In the genomic region with DNA sequence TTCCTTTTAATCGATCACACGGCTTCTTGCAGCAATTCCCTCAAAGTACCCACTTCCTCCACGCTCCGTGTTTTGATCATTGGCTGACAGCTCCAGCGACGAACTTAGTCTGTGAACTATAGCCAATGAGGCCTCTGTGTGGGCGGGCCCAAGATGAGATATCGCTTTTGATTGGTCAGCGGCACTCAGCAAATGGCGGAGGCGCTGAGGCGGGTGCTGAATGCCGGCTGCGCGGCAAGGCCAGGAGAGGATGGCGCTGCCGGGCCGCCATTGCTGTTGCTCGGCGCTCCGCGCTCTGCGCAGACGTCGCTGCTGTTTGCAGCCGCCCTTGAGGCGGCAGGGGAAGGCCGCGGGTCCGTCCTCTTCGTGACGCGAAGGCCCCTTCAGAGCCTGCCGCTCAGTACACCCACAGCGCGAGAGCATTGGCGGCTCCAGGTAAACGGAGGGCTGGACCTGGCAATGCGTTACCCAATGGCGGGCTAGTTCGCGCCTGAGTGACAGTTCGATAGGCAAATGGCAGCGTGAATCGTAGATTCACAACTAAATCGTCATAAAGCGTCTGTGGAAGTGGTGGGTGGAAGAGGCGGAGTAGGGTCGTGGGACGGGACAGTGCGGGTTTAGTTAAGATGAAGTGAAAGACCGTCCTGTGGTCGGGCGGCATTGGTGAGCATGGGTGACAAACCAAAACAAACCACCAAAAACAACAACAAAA, we compare ENCODE assay signal across 8 mouse cellular contexts. TPM values are rescaled to one million over a fixed set of nuclear protein-coding genes. Genes with fewer than 3 reads are reported as not detected.
DNase-seq lines count a peak whose midpoint lies in the region; ATAC-seq lines count a peak whose summit lies in the region.

A gene (plus strand): TSS at position 186 of the 712 bp plus-strand sequence.

- H3K9me3 ChIP-seq in intestine, embryonic 14.5 days (ENCODE audit: control insufficient read depth, low read length), result no peaks in the 10 kb centered on the region

- H3K27ac ChIP-seq in intestine, embryonic 14.5 days (ENCODE audit: low read depth), result peak within 1 kb of the TSS; percentile 85

- intact Hi-C loops in left cerebral cortex, postnatal 14 days (cut with DNase I), result loop anchor here (2.0 kb wide), 1 partner anchor 19 kb away; a partner anchor contains a TSS

- H3K36me3 ChIP-seq in intestine, embryonic 14.5 days (ENCODE audit: control insufficient read depth, insufficient read depth, low read length), result no peaks in the 10 kb centered on the region

- peak within 1 kb of the TSS; percentile 71 for H3K4me2 ChIP-seq in intestine, embryonic 14.5 days (ENCODE audit: low read length)

- ATAC-seq in intestine, embryonic 14.5 days (replicated peaks; ENCODE audit: low FRiP score, low TSS enrichment, low read depth), result peak; percentile 99

- H3K9ac ChIP-seq in intestine, embryonic 14.5 days (ENCODE audit: low read length), result peak within 1 kb of the TSS; percentile 79

- H3K27me3 ChIP-seq in intestine, embryonic 14.5 days (replicated peaks; ENCODE audit: control insufficient read depth, insufficient read depth, low read length), result peaks cover 13% of the 10 kb centered on the region

- under 1% methylated on average over 50 of the region's 54 CpGs for WGBS in intestine, embryonic 14.5 days

- H3K4me1 ChIP-seq in intestine, embryonic 14.5 days (replicated peaks; ENCODE audit: control insufficient read depth, insufficient read depth, low read length), result no peaks in the 10 kb centered on the region; the same call in 1 of the 2 replicates

- peak within 1 kb of the TSS; percentile 73 for H3K4me3 ChIP-seq in intestine, embryonic 14.5 days (ENCODE audit: low read depth, low read length)

- DNase-seq in adrenal gland, adult 18-20 months (ENCODE audit: low spot score in 2 of 2), result peak; percentile 93 to 95
- DNase-seq in embryo, embryonic 11 days, result peak; percentile 97
- peak; percentile 97 for DNase-seq in gastrocnemius, postnatal 25 days
- peak; percentile 99 for DNase-seq in intestine, embryonic 14.5 days (ENCODE audit: low spot score)
- DNase-seq in left cerebral cortex, postnatal 14 days (ENCODE audit: low spot score in 2 of 2), result peak; percentile 100
- DNase-seq in mesoderm, embryonic 11.5 days (ENCODE audit: low read depth, low spot score), result peak; percentile 97
- DNase-seq in right cerebral cortex, postnatal 36 days (ENCODE audit: low spot score in 2 of 2), result peak; percentile 99
- peak; percentile 98 for DNase-seq in yolk sac, embryonic 10.5 days (ENCODE audit: low spot score)

RNA-seq across cellular contexts. Expression of the gene that starts here (rescaled TPM):
- total RNA-seq in adrenal gland, adult 18-20 months (2021), result 10 to 100 TPM; 12.3 to 14.2 TPM
- 1 to 10 TPM; 1.6 to 2.7 TPM for total RNA-seq in gastrocnemius, postnatal 25 days (2021)
- polyA plus RNA-seq in intestine, embryonic 14.5 days (2014; fragmentation: Nextera tagmentation; extraction: Ambion mirVana), result 11.7 and 12.8 TPM in 2 replicates
- total RNA-seq in left cerebral cortex, postnatal 14 days (2021), result 10 to 100 TPM; 14.4 to 15.0 TPM

Comparison
In these comparisons a context has a peak if more than half of its experiments do, and no peak if none do; other contexts are left out.
1. Peak in every context shown above with its lines: DNase-seq, ATAC-seq, H3K4me3 ChIP-seq and H3K27ac ChIP-seq.